Mouse (Mus musculus): ENCODE measurements around the gene Shc2. TPM values are rescaled to one million over a fixed set of nuclear protein-coding genes. Genes with fewer than 3 reads are reported as not detected.

The Shc2 gene
- polyA plus RNA-seq, 1 experiment from 2014 or later = 24.5 TPM

DNA sequence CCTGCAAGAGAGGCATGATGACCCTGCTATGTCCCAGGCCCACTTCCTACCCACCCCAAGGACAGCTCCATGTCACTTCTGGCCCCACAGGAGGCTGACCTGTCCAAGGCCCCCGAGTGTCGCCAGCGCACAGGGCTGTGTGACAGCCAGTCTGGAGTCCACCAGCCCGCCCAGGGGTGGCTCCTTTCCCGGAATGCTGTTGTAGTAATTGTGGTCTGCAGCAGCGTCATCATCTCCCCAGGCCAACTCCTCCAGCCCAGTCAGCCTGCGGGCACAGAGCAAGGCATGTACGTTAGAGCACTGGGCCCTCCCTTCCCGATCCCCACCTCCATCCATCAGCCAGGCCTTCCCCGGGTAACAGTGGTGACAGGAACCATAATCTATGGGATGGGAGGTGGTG, 11.6 kb downstream of the Shc2 start:
- no peak overlapping the region for H3K4me2 ChIP-seq
- H3K9ac ChIP-seq = no peak overlapping the region; the same call in 1 of the 2 replicates
- ATAC-seq (ENCODE audit: low FRiP score) = no peak
- peaks cover 35% of the 10 kb centered on the region for H3K36me3 ChIP-seq
- WGBS = 81% methylated on average over 10 of the region's 10 CpGs
- H3K4me3 ChIP-seq = no peak overlapping the region
- 0 out of 2 replicates have a peak, but pooled peaks cover 2% of the 10 kb centered on the region for H3K4me1 ChIP-seq (replicated peaks)
- H3K27ac ChIP-seq = no peak overlapping the region
- H3K27me3 ChIP-seq = no peaks in the 10 kb centered on the region
- H3K9me3 ChIP-seq = no peaks in the 10 kb centered on the region

DNA sequence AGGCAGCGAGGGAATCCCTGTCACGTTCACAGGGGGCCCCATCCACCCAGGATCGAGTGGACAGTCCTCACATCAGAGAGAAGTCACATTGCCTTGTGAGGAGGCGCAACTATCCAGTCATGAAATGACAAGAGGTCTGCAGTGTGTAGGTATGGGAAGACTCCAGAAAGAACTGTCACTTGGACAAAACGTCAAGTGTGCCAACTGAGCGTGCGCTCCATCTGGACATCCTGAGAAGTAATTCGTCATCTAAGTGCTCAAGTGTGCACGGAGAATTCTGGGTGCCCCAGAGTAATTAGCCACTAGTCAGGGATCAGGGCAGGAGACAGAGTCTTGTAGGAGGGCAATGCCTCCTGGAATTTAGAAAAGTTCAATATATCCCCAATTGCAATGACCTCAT, 12.3 kb downstream of the Shc2 start:
- Histone ChIP-seq H3K9ac (no peak overlapping the region), H3K9me3 (no peaks in the 10 kb centered on the region), H3K36me3 (peaks cover 40% of the 10 kb centered on the region), H3K4me2 (no peak overlapping the region), H3K27me3 (no peaks in the 10 kb centered on the region), H3K27ac (no peak overlapping the region), H3K4me3 (no peak overlapping the region), H3K4me1 (replicated peaks) (peaks cover 8% of the 10 kb centered on the region; the same call in 1 of the 2 replicates)
- no peak for ATAC-seq (ENCODE audit: low FRiP score)
- WGBS = 76% methylated on average over 9 of the region's 9 CpGs

DNA sequence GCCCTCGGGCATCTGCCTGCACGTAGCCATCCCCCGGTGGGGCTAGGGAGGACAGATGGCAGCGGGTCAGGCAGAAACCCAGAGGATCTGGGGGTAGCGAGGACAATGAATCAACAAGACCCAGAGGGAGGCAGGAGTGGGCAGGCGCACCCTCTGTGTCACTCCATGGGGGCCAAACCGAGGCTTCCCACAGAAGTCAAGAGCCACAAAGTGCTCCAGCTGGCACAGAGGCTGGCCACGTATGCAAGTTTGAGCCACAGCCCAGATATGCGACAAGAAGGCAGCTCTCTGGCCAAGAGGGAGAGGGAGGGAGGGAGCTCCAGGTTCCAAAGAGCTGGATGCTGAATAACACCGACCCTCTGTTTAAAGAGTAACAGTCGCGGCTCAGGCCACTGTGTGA, 13.8 kb downstream of the Shc2 start:
- H3K36me3 ChIP-seq = peaks cover 50% of the 10 kb centered on the region
- H3K4me1 ChIP-seq (replicated peaks) = peaks cover 11% of the 10 kb centered on the region; the same call in 1 of the 2 replicates
- H3K9me3 ChIP-seq = no peaks in the 10 kb centered on the region
- peak overlapping the region; percentile 20; the same call in 1 of the 2 replicates for H3K9ac ChIP-seq
- H3K27me3 ChIP-seq = no peaks in the 10 kb centered on the region
- 62% methylated on average over 12 of the region's 12 CpGs for WGBS
- no peak for ATAC-seq (ENCODE audit: low FRiP score)
- H3K27ac ChIP-seq = no peak overlapping the region
- no peak overlapping the region for H3K4me2 ChIP-seq
- no peak overlapping the region for H3K4me3 ChIP-seq

DNA sequence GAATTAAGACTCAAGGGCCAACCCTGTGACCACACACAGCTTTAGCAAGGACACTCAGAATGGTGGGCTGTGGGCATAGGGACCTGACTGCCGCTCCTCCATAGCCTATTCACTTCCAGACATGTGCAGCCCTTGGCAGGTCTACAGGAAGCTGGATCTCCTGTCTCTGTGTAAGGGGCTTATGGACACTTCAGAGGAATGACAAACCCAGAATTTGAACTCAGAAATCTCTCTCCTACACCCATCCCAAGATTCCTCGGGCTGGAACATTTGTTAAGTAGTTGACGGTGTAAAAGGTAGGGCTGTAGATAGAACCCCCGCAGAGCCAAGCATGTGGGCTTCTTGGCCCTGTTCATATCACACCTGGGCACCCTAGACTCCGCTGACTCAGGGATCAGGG, 21.3 kb downstream of the Shc2 start:
- Histone ChIP-seq H3K9ac (no peak overlapping the region), H3K9me3 (no peaks in the 10 kb centered on the region), H3K4me2 (no peak overlapping the region), H3K4me1 (replicated peaks) (peaks cover 34% of the 10 kb centered on the region), H3K27me3 (peaks cover 27% of the 10 kb centered on the region), H3K27ac (no peak overlapping the region), H3K36me3 (peaks cover 23% of the 10 kb centered on the region), H3K4me3 (no peak overlapping the region)
- 86% methylated on average over 5 of the region's 5 CpGs for WGBS
- no peak for ATAC-seq (ENCODE audit: low FRiP score)

DNA sequence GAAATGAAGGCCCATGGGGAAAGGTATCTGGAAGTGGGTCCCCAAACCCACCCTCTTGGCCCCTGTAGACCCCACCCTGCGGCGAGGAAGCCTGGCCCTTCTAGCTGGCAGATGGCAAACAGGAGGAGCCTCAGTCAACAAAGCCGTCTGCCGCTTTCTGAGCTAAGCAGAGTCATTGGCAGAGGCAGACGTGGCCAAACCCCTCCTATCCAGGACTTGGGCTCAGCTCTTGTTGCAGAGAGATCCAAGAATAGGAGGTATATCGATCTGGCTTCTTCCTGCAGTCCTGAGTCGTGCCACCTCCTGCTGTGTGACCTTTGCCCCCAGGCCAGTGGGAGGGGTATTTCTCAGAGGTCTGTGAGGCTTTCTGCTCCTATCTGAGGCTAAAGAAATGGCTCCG, 21.9 kb downstream of the Shc2 start:
- WGBS = 16% methylated on average over 8 of the region's 8 CpGs
- peaks cover 32% of the 10 kb centered on the region for H3K27me3 ChIP-seq
- H3K4me3 ChIP-seq = no peak overlapping the region
- no peak overlapping the region for H3K27ac ChIP-seq
- H3K4me1 ChIP-seq (replicated peaks) = peaks cover 33% of the 10 kb centered on the region
- peaks cover 19% of the 10 kb centered on the region for H3K36me3 ChIP-seq
- H3K9me3 ChIP-seq = no peaks in the 10 kb centered on the region
- H3K9ac ChIP-seq = no peak overlapping the region
- ATAC-seq (ENCODE audit: low FRiP score) = no peak
- H3K4me2 ChIP-seq = no peak overlapping the region

DNA sequence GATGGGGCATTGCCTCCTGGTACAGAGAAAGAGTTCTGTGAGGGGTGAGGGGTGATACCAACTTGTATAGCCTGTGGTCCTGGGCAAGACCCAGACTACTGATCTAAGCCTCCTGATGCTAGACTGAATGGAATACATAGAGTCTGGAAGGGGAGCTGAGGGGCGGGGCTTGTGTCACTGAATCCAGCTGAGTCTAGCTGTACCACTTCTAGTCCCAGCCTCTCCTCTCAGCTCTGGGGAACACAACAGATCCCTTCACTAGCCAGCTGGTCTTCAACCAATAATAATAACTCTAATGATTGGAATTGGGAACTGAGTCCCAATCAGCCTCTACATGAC, 23.4 kb downstream of the Shc2 start:
- 70% methylated on average over 1 of the region's 1 CpGs for WGBS
- H3K9ac ChIP-seq = no peak overlapping the region
- ATAC-seq (ENCODE audit: low FRiP score) = peak; percentile 60; the same call in 1 of the 2 replicates

DNA sequence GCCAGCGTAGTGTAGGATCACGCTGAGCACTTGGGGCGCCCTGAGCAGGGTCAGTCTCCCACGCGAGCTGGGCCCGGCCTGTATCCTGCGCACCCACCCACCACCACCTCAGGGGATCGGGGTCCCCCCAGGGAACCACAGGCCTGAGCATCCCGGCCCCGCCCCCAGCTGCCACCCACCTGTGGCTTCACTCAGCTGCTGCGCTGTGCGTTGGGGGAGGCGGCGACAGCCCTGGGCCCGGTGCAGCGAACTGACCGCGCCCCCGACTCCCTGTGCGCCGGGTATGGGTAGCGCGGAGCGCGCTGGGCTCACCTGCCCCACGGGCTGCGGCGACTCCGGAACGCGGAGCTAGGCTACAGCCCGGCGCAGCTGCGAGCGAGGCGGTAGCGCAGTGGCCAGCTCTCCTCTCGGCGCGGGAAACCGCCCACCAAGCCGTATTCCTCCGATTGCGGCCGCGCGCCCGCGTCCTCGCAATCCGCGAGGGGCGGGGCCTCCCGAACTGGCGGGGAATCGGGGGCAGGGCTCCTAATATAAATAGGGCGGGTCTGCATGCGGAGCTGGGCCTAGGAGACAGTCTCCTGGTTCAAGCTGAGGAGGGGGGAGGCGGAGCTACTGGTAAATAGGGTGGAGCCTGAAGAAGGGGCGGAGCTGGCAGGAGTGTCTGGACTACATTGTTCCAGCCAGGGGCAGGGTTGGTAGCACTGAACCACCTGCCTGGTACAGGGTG, 24.0 kb downstream of the Shc2 start, which contains the start of gene C2cd4c:
C2cd4c (minus strand) TSS at position 448 of the 727 bp plus-strand sequence.
- H3K4me3 ChIP-seq = peak within 1 kb of the TSS; percentile 58
- 1% methylated on average over 58 of the region's 60 CpGs for WGBS

More for the DNA sequence above, 23.4 kb downstream of the Shc2 start:
- no peaks in the 10 kb centered on the region for H3K9me3 ChIP-seq
- peaks cover 26% of the 10 kb centered on the region for H3K4me1 ChIP-seq (replicated peaks)
- H3K27me3 ChIP-seq = peaks cover 46% of the 10 kb centered on the region
- peak overlapping the region; percentile 96 for H3K4me2 ChIP-seq
- H3K36me3 ChIP-seq = peaks cover 4% of the 10 kb centered on the region; the same call in 1 of the 2 replicates
- H3K27ac ChIP-seq = peak overlapping the region; percentile 30; the same call in 1 of the 2 replicates
- H3K4me3 ChIP-seq = peak overlapping the region; percentile 58

DNA sequence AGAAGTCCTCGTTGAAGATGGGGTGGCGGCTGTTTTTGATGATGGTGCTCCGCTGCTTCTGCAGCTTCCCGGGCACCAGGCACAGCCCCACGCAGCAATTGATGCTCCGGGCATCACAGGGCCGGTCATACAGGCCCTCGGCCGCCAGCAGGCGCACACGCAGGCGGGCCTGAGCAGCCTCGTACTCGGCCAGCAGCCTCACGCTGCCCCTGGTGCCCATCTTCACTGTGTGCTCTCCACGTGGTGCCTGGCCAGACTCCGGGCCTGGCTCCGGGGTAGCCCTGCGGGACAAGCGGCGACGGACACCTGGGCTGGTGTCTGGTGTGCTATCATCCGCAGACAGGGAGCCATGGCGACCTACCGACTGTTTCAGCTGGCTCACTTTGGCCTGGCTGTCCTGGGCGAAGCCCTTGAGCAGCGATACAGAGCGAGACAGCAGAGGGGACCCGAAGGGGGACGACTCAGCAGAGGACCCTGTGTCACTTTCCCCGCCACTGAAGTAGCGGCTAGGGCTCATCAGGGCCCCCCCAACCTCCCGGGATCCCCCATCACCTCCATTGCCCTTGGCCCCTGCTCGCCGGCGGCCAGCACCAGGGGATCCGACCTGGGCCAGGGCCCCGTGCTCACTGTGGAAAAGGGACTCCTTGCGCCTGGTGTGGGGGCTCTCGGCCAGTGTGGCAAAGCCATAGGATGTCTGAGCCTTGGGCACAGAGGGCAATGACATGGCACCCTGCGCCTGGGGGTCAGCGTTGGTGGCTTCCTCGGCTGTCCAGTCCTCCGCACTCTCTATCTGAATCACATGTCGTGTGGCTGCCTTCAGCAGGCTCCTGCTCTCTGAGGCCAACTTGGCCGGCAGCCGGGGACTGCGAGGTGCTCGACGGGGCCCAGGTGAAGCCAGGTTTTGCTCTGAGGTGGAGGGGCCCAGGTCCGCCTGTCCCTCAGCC, 25.3 kb downstream of the Shc2 start:
- Histone ChIP-seq H3K4me1 (replicated peaks) (peaks cover 26% of the 10 kb centered on the region), H3K4me2 (peak overlapping the region; percentile 96), H3K36me3 (no peaks in the 10 kb centered on the region), H3K4me3 (peak overlapping the region; percentile 58), H3K9ac (peak overlapping the region; percentile 62), H3K27ac (no peak overlapping the region), H3K27me3 (peaks cover 54% of the 10 kb centered on the region), H3K9me3 (no peaks in the 10 kb centered on the region)
- 10% methylated on average over 51 of the region's 51 CpGs for WGBS
- ATAC-seq (ENCODE audit: low FRiP score) = peak; percentile 17; the same call in 1 of the 2 replicates

More for the DNA sequence above, 24.0 kb downstream of the Shc2 start, which contains the start of gene C2cd4c:
- Histone ChIP-seq H3K36me3 (no peaks in the 10 kb centered on the region), H3K9ac (peak within 1 kb of the TSS; percentile 76), H3K4me1 (replicated peaks) (peaks cover 26% of the 10 kb centered on the region), H3K4me2 (peak within 1 kb of the TSS; percentile 96), H3K27me3 (peaks cover 51% of the 10 kb centered on the region), H3K9me3 (no peaks in the 10 kb centered on the region), H3K27ac (peak within 1 kb of the TSS; percentile 44; the same call in 1 of the 2 replicates)
- ATAC-seq (ENCODE audit: low FRiP score) = peak; percentile 90

DNA sequence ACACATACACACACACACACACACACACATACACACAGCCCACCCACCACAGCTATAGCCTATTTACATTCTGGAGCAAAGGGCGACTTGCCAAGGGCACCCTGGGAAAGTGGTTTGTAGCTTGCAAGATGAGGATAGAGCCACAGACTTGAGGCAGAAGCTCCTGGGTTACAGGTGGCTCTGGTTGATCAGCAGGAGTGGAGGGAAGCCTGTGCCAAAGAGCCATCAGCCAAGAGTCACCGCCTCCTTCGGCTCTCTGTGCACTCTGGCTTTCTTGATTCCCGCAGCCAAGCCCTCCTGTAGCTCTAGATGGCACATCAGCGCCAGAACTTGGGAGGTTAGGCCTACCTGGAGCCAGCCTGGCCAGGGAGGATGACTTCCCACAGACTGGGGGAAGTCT, 26.4 kb downstream of the Shc2 start:
- 26% methylated on average over 5 of the region's 5 CpGs for WGBS
- Histone ChIP-seq H3K9me3 (no peaks in the 10 kb centered on the region), H3K4me2 (no peak overlapping the region), H3K9ac (no peak overlapping the region), H3K4me1 (replicated peaks) (peaks cover 26% of the 10 kb centered on the region), H3K27ac (no peak overlapping the region), H3K36me3 (no peaks in the 10 kb centered on the region), H3K4me3 (no peak overlapping the region), H3K27me3 (peaks cover 54% of the 10 kb centered on the region)
- no peak for ATAC-seq (ENCODE audit: low FRiP score)

DNA sequence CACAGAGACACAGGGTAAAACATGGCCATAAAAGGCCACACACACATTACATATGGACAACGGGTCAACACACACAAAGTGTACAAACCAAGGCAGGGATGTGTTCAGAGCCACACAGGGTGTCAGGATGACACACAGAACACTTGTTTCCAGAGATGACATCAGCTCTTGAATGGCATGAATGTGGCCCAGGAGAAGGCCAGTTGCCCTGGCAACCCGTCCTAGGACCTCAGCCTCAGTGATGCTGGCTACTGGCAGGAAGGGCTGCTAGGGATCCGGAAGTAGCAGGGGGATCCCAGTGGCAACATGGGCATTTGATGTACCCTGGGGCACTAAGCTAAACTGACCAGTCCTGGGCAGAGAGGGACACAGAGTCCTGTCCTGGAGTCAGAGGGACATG, 28.4 kb downstream of the Shc2 start:
- no peak overlapping the region for H3K4me2 ChIP-seq
- H3K27me3 ChIP-seq = peaks cover 54% of the 10 kb centered on the region
- peaks cover 25% of the 10 kb centered on the region for H3K4me1 ChIP-seq (replicated peaks)
- H3K9ac ChIP-seq = no peak overlapping the region
- 65% methylated on average over 3 of the region's 3 CpGs for WGBS
- H3K36me3 ChIP-seq = no peaks in the 10 kb centered on the region
- H3K27ac ChIP-seq = no peak overlapping the region
- no peaks in the 10 kb centered on the region for H3K9me3 ChIP-seq
- ATAC-seq (ENCODE audit: low FRiP score) = no peak
- H3K4me3 ChIP-seq = no peak overlapping the region

DNA sequence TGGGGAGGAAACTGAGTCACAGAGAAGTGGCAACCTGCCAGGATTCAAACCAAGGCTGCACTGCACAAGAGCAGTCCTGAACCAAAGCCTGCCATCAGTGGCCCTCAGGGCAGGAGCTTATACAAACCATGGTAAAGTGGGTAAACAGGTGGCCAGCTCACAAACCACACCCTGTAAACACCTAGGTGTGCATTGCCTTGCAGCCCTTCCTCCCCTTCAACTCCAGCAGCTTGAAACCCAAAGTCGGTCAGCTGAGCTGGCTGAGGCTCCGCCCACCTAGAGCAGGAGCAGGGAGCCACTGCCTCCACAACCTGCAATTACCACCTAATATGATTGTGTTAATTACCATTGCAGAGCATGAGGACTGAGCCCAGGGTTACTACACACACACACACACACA, 29.8 kb downstream of the Shc2 start:
- Histone ChIP-seq H3K9ac (no peak overlapping the region), H3K27ac (no peak overlapping the region), H3K4me2 (no peak overlapping the region), H3K4me3 (no peak overlapping the region), H3K36me3 (no peaks in the 10 kb centered on the region), H3K4me1 (replicated peaks) (peaks cover 13% of the 10 kb centered on the region), H3K9me3 (no peaks in the 10 kb centered on the region), H3K27me3 (peaks cover 42% of the 10 kb centered on the region)
- WGBS = 51% methylated on average over 2 of the region's 2 CpGs
- no peak for ATAC-seq (ENCODE audit: low FRiP score)

DNA sequence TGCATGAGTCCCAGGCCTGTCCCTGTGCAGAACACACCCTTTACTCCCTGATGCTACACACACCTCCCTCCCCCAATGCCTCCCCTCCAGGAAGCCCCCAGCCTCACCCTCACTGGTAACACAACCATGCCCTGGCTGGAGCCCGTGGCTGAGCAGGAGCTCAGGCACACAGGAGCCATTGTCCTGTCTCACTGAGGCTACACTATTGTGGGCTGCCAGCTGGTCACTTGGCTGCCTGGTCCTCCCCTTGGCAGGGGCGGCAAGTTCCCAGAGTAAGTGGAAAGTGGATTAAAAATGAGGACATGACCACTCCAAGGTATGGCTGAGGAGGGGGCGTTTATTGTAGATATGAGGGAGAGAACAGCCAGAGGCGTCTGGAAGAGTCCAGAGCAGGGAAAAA, 31.2 kb downstream of the Shc2 start:
- Histone ChIP-seq H3K27ac (no peak overlapping the region), H3K9me3 (no peaks in the 10 kb centered on the region), H3K4me1 (replicated peaks) (no peaks in the 10 kb centered on the region), H3K4me3 (no peak overlapping the region), H3K27me3 (peaks cover 29% of the 10 kb centered on the region), H3K36me3 (no peaks in the 10 kb centered on the region), H3K4me2 (no peak overlapping the region), H3K9ac (no peak overlapping the region)
- 66% methylated on average over 4 of the region's 4 CpGs for WGBS
- no peak for ATAC-seq (ENCODE audit: low FRiP score)

Data from hindbrain, embryonic 13.5 days (tissue).